Comparison of ENCODE assay signal across 28 mouse cellular contexts in the genomic region with DNA sequence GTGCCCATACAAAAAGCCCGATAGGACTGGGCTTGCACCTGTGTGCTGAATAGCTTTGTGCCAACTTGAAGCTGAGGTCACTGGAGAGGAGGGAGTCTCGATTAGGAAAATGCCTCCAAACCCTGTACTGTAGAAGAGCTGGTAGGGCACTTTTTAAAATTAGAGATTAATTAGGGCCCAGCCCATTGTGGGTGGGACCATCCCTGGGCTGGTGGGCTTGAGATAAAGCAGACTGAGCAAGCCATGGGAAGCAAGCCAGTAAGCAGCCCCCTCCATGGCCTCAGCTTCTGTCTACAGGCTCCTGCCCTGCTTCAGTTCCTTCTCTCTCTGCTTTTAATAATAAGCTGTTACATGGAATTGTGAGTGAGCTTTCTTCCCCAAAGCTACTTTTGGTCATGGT. TPM values are rescaled to one million over a fixed set of nuclear protein-coding genes. Genes with fewer than 3 reads are reported as not detected.
DNase-seq lines count a peak whose midpoint lies in the region; ATAC-seq lines count a peak whose summit lies in the region.
"Had no signal": no experiment of that assay in that cellular context is flagged by ENCODE, and none has a peak within 500 bp of the region (broad histone marks: within the 10 kb centered on the region; RNA-seq: fewer than 3 reads in every experiment).

No protein-coding gene starts in this region.

- no peak overlapping the region for H3K4me3 ChIP-seq in liver, embryonic 11.5 days (ENCODE audit: low read depth, low read length)
- H3K4me3 ChIP-seq in liver, embryonic 16.5 days (ENCODE audit: low read depth, low read length), result no peak overlapping the region
- no peak overlapping the region for H3K4me3 ChIP-seq in stomach, embryonic 16.5 days (replicated peaks; ENCODE audit: low read length)
- H3K4me3 ChIP-seq: embryonic facial prominence, embryonic 10.5 days; embryonic facial prominence, embryonic 15.5 days; forebrain, embryonic 12.5 days; heart, adult 2 months; kidney, embryonic 15.5 days; midbrain, embryonic 12.5 days; neural tube, embryonic 15.5 days had no signal

- no peaks in the 10 kb centered on the region for H3K9me3 ChIP-seq in liver, embryonic 11.5 days (ENCODE audit: control insufficient read depth, low read length)
- H3K9me3 ChIP-seq in liver, embryonic 16.5 days (replicated peaks; ENCODE audit: control insufficient read depth, low read length), result no peaks in the 10 kb centered on the region
- H3K9me3 ChIP-seq in stomach, embryonic 16.5 days (replicated peaks; ENCODE audit: control insufficient read depth, low read length), result no peaks in the 10 kb centered on the region
- H3K9me3 ChIP-seq: embryonic facial prominence, embryonic 15.5 days; forebrain, embryonic 12.5 days; kidney, embryonic 15.5 days; midbrain, embryonic 12.5 days; neural tube, embryonic 15.5 days had no signal

- H3K27me3 ChIP-seq in liver, embryonic 11.5 days (replicated peaks; ENCODE audit: control insufficient read depth, insufficient read depth, low read length), result no peaks in the 10 kb centered on the region
- no peaks in the 10 kb centered on the region for H3K27me3 ChIP-seq in liver, embryonic 16.5 days (ENCODE audit: control insufficient read depth, insufficient read depth, low read depth, low read length)
- H3K27me3 ChIP-seq in stomach, embryonic 16.5 days (ENCODE audit: control insufficient read depth, insufficient read depth, low read length), result no peaks in the 10 kb centered on the region
- H3K27me3 ChIP-seq: embryonic facial prominence, embryonic 15.5 days; forebrain, embryonic 12.5 days; kidney, embryonic 15.5 days; midbrain, embryonic 12.5 days; neural tube, embryonic 15.5 days had no signal

- peak; percentile 72 for DNase-seq in liver
- no peak for DNase-seq in liver, embryonic 11.5 days (ENCODE audit: low spot score)
- DNase-seq in urinary bladder, postnatal 36 days (ENCODE audit: low spot score in 2 of 2), result no peak
- DNase-seq in urinary bladder, adult 18-20 months (ENCODE audit: low spot score in 2 of 2), result no peak
- DNase-seq: adrenal gland, postnatal 36 days; B cell, adult 2 months; cerebellum, adult 18-20 months; cerebellum, postnatal 25 days; forebrain, postnatal 0 days; heart, adult 2 months; kidney, postnatal 25 days; left cerebral cortex, postnatal 4 days; lung, embryonic 14.5 days; lung, postnatal 14 days; retina, postnatal 1 day; right cerebral cortex, postnatal 14 days; thymus, adult 2 months; thymus, postnatal 36 days had no signal

- peak overlapping the region; percentile 31; the same call in 1 of the 2 replicates for H3K4me2 ChIP-seq in liver, embryonic 11.5 days
- peak overlapping the region; percentile 18; the same call in 1 of the 2 replicates for H3K4me2 ChIP-seq in liver, embryonic 16.5 days (ENCODE audit: low read depth, low read length)
- H3K4me2 ChIP-seq in stomach, embryonic 16.5 days (ENCODE audit: low read depth, low read length), result no peak overlapping the region
- H3K4me2 ChIP-seq: embryonic facial prominence, embryonic 15.5 days; forebrain, embryonic 12.5 days; hindbrain, embryonic 14.5 days; kidney, embryonic 15.5 days; lung, embryonic 14.5 days; midbrain, embryonic 12.5 days; neural tube, embryonic 15.5 days had no signal

- peak; percentile 75 for ATAC-seq in liver, embryonic 11.5 days (replicated peaks; ENCODE audit: low FRiP score)
- peak; percentile 47 for ATAC-seq in liver, embryonic 16.5 days (ENCODE audit: low read depth)
- ATAC-seq in stomach, embryonic 16.5 days (ENCODE audit: insufficient read depth, low FRiP score), result no peak
- ATAC-seq: forebrain, postnatal 0 days; intestine, postnatal 0 days had no signal

- peaks cover 35% of the 10 kb centered on the region for H3K4me1 ChIP-seq in liver, embryonic 11.5 days (replicated peaks; ENCODE audit: control insufficient read depth, insufficient read depth, low read length)
- peaks cover 48% of the 10 kb centered on the region for H3K4me1 ChIP-seq in liver, embryonic 16.5 days (ENCODE audit: control insufficient read depth, low read depth, low read length)
- H3K4me1 ChIP-seq in stomach, embryonic 16.5 days (ENCODE audit: control insufficient read depth, insufficient read depth, low read length), result peaks cover 37% of the 10 kb centered on the region
- H3K4me1 ChIP-seq: midbrain, embryonic 12.5 days had no signal

- H3K9ac ChIP-seq in liver, embryonic 11.5 days (ENCODE audit: low read depth, low read length), result no peak overlapping the region
- H3K9ac ChIP-seq in liver, embryonic 16.5 days (ENCODE audit: low read depth, low read length), result no peak overlapping the region
- H3K9ac ChIP-seq in stomach, embryonic 16.5 days (ENCODE audit: low read length), result no peak overlapping the region
- H3K9ac ChIP-seq: embryonic facial prominence, embryonic 15.5 days; forebrain, embryonic 12.5 days; forebrain, postnatal 0 days; hindbrain, embryonic 14.5 days; kidney, embryonic 15.5 days; lung, embryonic 14.5 days; midbrain, embryonic 12.5 days; neural tube, embryonic 15.5 days had no signal

- H3K36me3 ChIP-seq in liver, embryonic 11.5 days (ENCODE audit: control insufficient read depth, insufficient read depth, low read length), result no peaks in the 10 kb centered on the region
- no peaks in the 10 kb centered on the region for H3K36me3 ChIP-seq in liver, embryonic 16.5 days (ENCODE audit: control insufficient read depth, insufficient read depth)
- no peaks in the 10 kb centered on the region for H3K36me3 ChIP-seq in stomach, embryonic 16.5 days (ENCODE audit: control insufficient read depth, insufficient read depth, low read length)
- H3K36me3 ChIP-seq: embryonic facial prominence, embryonic 10.5 days; embryonic facial prominence, embryonic 15.5 days; forebrain, embryonic 12.5 days; kidney, embryonic 15.5 days; midbrain, embryonic 12.5 days; neural tube, embryonic 15.5 days had no signal

- peak overlapping the region; percentile 62; the same call in 1 of the 2 replicates for H3K27ac ChIP-seq in liver, embryonic 11.5 days (ENCODE audit: low read depth, low read length)
- peak overlapping the region; percentile 54; the same call in 1 of the 2 replicates for H3K27ac ChIP-seq in liver, embryonic 16.5 days (ENCODE audit: low read length)
- peak overlapping the region; percentile 34 for H3K27ac ChIP-seq in stomach, embryonic 16.5 days (ENCODE audit: low read length)
- H3K27ac ChIP-seq: embryonic facial prominence, embryonic 10.5 days; embryonic facial prominence, embryonic 15.5 days; forebrain, embryonic 12.5 days; heart, adult 2 months; hindbrain, embryonic 14.5 days; kidney, embryonic 15.5 days; midbrain, embryonic 12.5 days; neural tube, embryonic 15.5 days had no signal

- 50% methylated on average over 2 of the region's 2 CpGs for WGBS in liver, embryonic 11.5 days
- 21% methylated on average over 2 of the region's 2 CpGs for WGBS in liver, embryonic 16.5 days (ENCODE audit: insufficient replicate concordance)
- WGBS in stomach, embryonic 16.5 days, result 43% methylated on average over 2 of the region's 2 CpGs

RNA-seq across cellular contexts. Expression of gene Zfp704, which starts 26.4 kb away (rescaled TPM):
- polyA plus RNA-seq in liver, embryonic 11.5 days (2014; fragmentation: Nextera tagmentation; extraction: Ambion mirVana), result 4.1 and 4.7 TPM in 2 replicates
- polyA plus RNA-seq in liver, embryonic 16.5 days (2015; fragmentation: Nextera tagmentation; extraction: Ambion mirVana), result 0.88 and 0.97 TPM in 2 replicates
- 8.5 and 9.5 TPM in 2 replicates for polyA plus RNA-seq in stomach, embryonic 16.5 days (2015; fragmentation: Nextera tagmentation; extraction: Ambion mirVana)
